Mouse (Mus musculus) megakaryocyte, adult 5-6 weeks (primary cell): ENCODE results near the gene Olfr689. TPM values are rescaled to one million over a fixed set of nuclear protein-coding genes. Genes with fewer than 3 reads are reported as not detected.
"Not testable (repeated sequence)": the region's sequence is repeated elsewhere in the genome, so short reads cannot be mapped to it uniquely, and the experiment has no call there.

Source experiments
- ATAC-seq: 2 replicates; pipeline ENCODE4 v1.8.0; 2016; ENCODE audit warnings: mild to moderate bottlenecking, inconsistent platforms; ENCODE audit not compliant: poor library complexity, severe bottlenecking
- total RNA-seq, 2 experiments: library from RNA; stranded (forward) in 1 of 2; stranded (reverse) in 1 of 2; fragments of 153-499, 151-499 nt in 1 of 2; fragments of 221-1000, 200-1000 nt in 1 of 2; gene quantifications; 2 replicates each; pipeline versions ENCODE4 v1.2.3 to v1.2.4; 2015 to 2017

Gene Olfr689
- total RNA-seq (2015) (not detected in 2 replicates), total RNA-seq (2017) (not detected in 2 replicates)

DNA sequence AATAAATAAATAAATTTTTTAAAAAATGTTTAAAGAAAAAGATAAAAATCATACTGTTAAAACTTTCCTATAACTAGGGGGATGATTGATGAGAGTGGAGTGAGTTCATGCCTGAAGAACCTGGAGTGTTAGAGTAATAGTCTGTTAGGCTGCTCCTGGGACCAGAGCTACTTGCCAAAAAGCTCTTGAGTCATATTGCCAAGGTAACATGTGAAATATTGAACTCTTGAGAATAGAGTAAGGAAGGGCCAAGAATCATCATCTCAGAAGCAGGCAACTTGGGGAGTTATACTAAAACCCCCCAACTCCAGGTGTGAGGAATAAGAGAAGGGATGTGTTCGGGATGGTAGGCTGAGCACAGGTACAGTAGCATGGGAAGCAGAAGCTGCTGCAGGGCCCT lies at the start of gene Olfr689:
TSS of gene Olfr689 (plus strand) at position 301 of the 400 bp plus-strand sequence.
- no peak for ATAC-seq

DNA sequence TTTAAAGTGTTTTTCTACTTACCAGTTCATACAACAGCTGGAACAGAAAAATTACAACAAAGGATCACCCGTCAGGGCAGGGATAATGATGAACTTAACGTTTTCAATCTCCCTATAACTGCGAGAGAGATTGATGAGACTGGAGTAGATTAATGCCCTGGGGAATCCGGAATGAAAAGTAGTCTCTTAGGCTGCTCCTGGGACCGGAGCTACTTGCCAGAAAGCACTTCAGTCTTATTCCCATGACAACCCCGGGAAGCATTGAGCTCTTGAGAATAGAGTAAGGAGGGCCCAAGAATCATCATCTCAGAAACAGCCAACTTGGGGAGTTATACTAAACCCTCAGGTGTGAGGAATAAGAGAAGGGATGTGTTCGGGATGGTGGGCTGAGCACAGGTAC lies 38.5 kb upstream of the Olfr689 start:
- ATAC-seq = no peak

DNA sequence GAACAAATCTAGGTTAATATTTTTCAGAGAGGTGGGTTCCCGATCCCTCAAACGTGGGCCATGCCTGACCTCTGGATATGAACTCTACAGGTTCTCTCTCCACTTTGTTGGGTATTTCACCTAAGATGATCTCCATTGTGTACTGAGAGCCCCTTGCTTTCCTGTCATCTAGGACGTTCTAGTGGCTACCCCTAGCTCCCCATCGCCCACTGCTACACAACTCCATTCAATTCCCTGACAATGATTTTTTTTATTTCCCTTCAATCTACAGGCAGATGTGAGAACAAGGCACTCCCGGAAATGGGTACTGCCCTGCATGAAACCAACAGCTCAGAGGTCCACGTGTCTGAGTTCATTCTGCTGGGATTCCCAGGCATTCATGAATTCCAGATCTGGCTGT lies 23.2 kb upstream of the Olfr689 start, which contains the start of gene Olfr688:
TSS of gene Olfr688 (plus strand) at position 301 of the 400 bp plus-strand sequence.
- ATAC-seq = no peak

DNA sequence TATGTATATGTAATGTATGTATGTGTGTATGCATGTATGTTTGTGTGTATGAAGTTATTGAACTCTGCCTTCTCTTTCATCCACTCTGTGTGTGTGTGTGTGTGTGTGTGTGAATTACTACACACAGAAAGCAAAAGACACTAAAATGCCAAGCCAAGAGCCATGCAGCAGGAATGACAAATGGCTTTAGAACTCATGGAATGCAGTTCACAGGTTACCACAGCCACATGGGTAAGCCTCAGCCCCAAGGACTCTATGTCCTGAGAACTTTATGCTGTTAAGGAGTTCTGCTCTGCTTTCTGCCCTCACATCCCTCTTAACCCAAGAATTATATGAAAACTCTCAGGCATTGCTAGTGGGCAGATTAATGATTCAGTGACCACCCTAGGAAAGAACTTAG lies 20.9 kb upstream of the Olfr689 start:
- no peak for ATAC-seq

DNA sequence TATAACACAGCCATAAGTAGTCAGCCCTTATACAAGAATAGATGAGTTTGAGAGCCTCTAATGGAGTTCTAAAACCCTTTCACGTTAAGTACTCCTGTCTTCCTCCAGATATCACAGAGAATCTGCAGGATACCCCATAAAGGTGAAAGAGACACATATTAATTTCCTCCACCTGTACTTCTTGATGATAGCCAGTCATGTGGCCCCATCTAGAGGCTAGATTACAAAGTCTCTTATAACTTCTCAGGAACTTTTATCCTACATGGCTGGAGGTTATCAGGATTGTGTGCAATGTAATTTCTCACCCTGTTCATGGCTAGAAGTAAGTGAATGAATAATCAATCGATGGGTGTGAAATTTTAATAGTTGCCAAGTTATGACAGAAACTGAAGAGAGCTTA lies 14.3 kb downstream of the Olfr689 start:
- no peak for ATAC-seq

DNA sequence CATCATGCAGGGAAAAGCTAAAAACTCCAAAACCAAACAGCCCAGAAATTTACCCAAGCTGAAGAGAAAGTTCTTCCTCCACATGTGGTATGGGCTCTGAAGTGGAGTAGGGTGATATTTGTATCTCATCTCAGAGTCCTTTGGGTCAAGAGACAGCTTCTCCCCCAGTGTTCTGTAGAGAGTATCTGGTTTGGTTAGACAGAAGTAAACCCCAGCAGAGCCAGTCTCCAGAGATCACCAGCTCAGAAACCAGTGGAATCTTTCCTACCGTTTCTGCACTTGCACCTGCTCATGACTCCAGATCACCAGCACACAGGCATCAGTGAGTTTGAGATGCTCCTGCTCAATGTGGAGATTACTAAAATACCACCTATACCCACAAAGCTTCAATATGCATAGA lies 23.0 kb downstream of the Olfr689 start, which contains the start of gene Olfr690:
TSS of gene Olfr690 (minus strand) at position 101 of the 400 bp plus-strand sequence.
- no peak for ATAC-seq

DNA sequence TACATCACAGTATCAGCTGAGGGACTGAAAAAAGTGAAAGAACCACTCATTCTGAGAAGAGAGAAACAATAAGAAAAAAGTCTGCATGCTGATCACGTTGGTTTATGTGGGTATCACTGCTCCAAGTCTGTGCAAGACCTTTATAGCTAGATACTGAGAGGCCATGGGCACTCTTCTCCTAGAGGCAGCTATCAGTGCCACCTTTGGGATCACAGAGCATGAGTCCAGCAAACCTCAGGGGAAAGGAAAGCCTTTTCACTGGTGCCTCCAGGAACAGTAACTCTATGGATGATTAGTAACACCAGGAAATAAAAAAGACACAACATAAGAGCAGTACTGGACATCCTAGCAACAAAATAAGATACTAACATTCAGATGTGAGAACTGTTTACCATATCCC lies 31.2 kb downstream of the Olfr689 start, which contains the start of gene Olfr691:
TSS of gene Olfr691 (minus strand) at position 101 of the 400 bp plus-strand sequence.
- ATAC-seq = no peak

DNA sequence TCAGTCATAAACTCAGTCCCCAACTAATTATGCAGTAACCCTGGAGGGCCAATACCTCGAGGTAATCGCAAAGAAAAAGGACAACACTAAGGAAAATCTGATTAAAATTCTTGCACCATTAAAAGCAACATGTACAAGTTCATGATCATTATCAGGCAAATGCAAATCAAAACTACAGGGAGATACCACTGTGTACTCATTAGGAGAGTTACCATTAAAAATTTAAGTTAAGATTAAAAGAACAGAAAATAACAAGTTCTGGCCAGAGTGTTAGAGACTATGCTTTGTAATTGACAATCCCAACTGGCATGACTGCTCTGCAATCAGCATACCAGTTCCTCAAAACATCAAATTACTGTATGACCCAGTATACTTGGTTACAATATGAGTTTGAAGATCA lies 31.8 kb downstream of the Olfr689 start:
- no peak for ATAC-seq

DNA sequence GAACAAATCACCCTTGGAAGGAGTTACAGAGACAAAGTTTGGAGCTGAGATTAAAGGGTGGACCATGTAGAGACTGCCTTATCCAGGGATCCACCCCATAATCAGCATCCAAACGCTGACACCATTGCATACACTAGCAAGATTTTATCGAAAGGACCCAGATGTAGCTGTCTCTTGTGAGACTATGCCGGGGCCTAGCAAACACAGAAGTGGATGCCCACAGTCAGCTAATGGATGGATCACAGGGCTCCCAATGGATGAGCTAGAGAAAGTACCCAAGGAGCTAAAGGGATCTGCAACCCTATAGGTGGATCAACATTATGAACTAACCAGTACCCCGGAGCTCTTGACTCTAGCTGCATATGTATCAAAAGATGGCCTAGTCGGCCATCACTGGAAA lies 45.1 kb downstream of the Olfr689 start:
- ATAC-seq = not testable (repeated sequence)

DNA sequence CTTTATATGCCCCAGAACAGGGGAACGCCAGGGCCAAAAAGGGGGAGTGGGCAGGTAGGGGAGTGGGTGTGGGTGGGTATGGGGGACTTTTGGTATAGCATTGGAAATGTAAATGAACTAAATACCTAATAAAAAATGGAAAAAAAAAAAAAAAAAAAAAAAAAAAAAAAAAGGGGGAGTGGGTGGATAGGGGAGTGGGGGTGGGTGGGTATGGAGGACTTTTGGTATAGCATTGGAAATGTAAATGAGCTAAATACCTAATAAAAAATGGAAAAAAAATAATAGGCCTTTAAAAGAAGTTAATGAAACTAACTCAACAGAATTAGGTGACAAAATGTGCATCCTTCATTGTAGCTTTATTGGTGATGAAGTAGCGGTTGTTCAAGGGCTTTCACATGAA lies 45.5 kb downstream of the Olfr689 start:
- ATAC-seq = not testable (repeated sequence)

DNA sequence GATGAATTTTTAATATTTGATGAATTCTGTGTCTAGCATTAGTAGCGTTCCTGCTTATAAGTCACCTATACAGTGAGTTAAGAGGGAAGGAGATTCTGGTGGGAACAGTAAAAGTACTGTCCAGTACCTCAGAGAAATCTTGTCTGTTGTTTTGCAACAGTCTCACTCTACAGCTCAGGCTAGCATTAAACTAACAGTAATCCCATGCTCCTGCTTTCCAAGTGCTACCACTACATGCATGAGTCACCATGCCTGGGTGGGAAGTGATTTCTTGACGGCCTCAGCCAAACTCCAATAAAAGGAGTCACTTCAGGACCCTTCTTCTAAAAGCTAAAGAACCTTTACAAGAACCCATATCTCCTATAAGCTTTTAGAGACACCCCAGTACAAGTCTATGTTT lies 50.7 kb downstream of the Olfr689 start:
- no peak for ATAC-seq

DNA sequence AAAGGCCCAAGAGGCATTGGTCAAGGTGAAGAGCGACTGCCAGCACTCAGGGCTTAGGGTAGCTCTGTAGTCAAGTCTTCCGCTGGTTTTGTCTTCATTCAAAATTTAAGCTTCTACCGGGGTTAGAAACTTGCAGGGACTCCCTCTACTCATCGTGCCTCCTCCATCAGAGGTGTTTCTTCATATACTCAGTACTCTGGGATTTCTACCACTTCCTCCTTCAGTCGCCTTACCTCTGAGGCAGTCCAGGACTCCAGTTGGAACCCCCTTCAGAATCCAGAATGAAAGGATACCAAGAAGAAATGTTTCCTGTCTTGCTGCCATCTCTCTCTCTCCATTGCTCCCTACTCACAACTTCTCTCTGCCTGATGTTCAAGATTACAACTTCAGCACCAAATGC lies 56.3 kb downstream of the Olfr689 start:
- peak; percentile 35; the same call in 1 of the 2 replicates for ATAC-seq

DNA sequence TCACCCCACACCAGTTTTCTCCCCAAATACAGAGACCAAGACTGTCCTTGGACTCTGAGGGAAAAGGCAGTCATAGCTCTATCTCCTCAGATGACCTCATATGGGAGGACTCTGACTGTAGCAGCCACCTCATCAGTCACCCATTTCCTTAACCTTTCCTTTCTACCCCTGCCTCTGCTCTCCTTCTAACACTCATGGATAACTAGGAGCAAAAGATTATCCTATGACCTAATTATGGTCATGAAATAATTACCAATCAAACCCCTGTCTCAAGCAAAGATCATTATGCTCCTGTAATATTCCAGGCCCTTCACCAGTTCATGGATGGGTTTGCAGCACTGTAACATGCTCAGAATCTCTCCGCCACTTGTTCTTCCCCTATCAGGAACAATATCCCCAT lies 57.0 kb downstream of the Olfr689 start, which contains the start of gene Olfr692:
TSS of gene Olfr692 (plus strand) at position 301 of the 400 bp plus-strand sequence.
- ATAC-seq = no peak

DNA sequence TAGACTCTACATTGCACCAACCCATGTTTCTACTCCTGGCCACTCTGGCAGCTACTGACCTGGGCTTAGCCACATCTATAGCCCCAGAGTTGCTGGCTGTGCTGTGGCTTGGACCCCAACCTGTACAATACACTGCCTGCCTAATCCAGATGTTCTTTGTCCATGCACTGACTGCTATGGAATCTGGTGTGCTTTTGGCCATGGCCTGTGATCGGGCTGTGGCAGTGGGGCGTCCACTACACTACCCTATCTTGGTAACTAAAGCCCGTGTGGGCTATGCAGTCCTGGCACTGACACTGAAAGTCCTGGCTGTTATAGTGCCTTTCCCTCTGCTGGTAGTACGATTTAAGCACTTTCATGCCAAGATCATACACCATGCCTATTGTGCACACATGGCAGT lies 57.6 kb downstream of the Olfr689 start:
- ATAC-seq = no peak

Other genes with a start within 250 kb of the Olfr689 start
- not detected in 2 replicates for gene Olfr678, start 246.7 kb upstream of the Olfr689 start, total RNA-seq (2015)
- gene Olfr678, start 246.7 kb upstream of the Olfr689 start, total RNA-seq (2017) = not detected in 2 replicates
- gene Olfr679, start 230.0 kb upstream of the Olfr689 start, total RNA-seq (2015) = not detected in 2 replicates
- not detected in 2 replicates for gene Olfr679, start 230.0 kb upstream of the Olfr689 start, total RNA-seq (2017)
- not detected in 2 replicates for gene Olfr680-ps1, start 218.3 kb upstream of the Olfr689 start, total RNA-seq (2015)
- not detected in 2 replicates for gene Olfr680-ps1, start 218.3 kb upstream of the Olfr689 start, total RNA-seq (2017)
- gene Olfr681, start 194.3 kb upstream of the Olfr689 start, total RNA-seq (2015) = not detected in 2 replicates
- gene Olfr681, start 194.3 kb upstream of the Olfr689 start, total RNA-seq (2017) = not detected in 2 replicates
- not detected in 2 replicates for gene Olfr683, start 164.2 kb upstream of the Olfr689 start, total RNA-seq (2015)
- gene Olfr683, start 164.2 kb upstream of the Olfr689 start, total RNA-seq (2017) = not detected in 2 replicates
- not detected in 2 replicates for gene Olfr684, start 147.5 kb upstream of the Olfr689 start, total RNA-seq (2015)
- not detected in 2 replicates for gene Olfr684, start 147.5 kb upstream of the Olfr689 start, total RNA-seq (2017)
- not detected in 2 replicates for gene Olfr685, start 125.2 kb upstream of the Olfr689 start, total RNA-seq (2015)
- gene Olfr685, start 125.2 kb upstream of the Olfr689 start, total RNA-seq (2017) = not detected in 2 replicates
- gene Olfr686, start 103.7 kb upstream of the Olfr689 start, total RNA-seq (2015) = not detected in 2 replicates
- gene Olfr686, start 103.7 kb upstream of the Olfr689 start, total RNA-seq (2017) = not detected in 2 replicates
- not detected in 2 replicates for gene Olfr688, start 23.1 kb upstream of the Olfr689 start, total RNA-seq (2015)
- not detected in 2 replicates for gene Olfr688, start 23.1 kb upstream of the Olfr689 start, total RNA-seq (2017)
- gene Olfr690, start 22.9 kb downstream of the Olfr689 start, total RNA-seq (2015) = not detected in 2 replicates
- gene Olfr690, start 22.9 kb downstream of the Olfr689 start, total RNA-seq (2017) = not detected in 2 replicates
- not detected in 2 replicates for gene Olfr691, start 31.1 kb downstream of the Olfr689 start, total RNA-seq (2015)
- not detected in 2 replicates for gene Olfr691, start 31.1 kb downstream of the Olfr689 start, total RNA-seq (2017)
- not detected in 2 replicates for gene Olfr692, start 57.1 kb downstream of the Olfr689 start, total RNA-seq (2015)
- gene Olfr692, start 57.1 kb downstream of the Olfr689 start, total RNA-seq (2017) = not detected in 2 replicates
- gene Gm5901, start 63.9 kb downstream of the Olfr689 start, total RNA-seq (2015) = 0.20 TPM in 1 of 2 replicates, not detected in the other
- gene Gm5901, start 63.9 kb downstream of the Olfr689 start, total RNA-seq (2017) = 0.73 TPM in 1 of 2 replicates, not detected in the other
- 36.2 and 39.6 TPM in 2 replicates for gene Fam160a2, start 88.9 kb downstream of the Olfr689 start, total RNA-seq (2015)
- gene Fam160a2, start 88.9 kb downstream of the Olfr689 start, total RNA-seq (2017) = 23.9 and 26.1 TPM in 2 replicates
- gene Cnga4, start 93.4 kb downstream of the Olfr689 start, total RNA-seq (2015) = 0.25 TPM in 1 of 2 replicates, not detected in the other
- not detected in 2 replicates for gene Cnga4, start 93.4 kb downstream of the Olfr689 start, total RNA-seq (2017)
- gene Cckbr, start 114.6 kb downstream of the Olfr689 start, total RNA-seq (2015) = not detected in 2 replicates
- not detected in 2 replicates for gene Cckbr, start 114.6 kb downstream of the Olfr689 start, total RNA-seq (2017)
- not detected in 2 replicates for gene Cavin3, start 171.1 kb downstream of the Olfr689 start, total RNA-seq (2015)
- not detected in 2 replicates for gene Cavin3, start 171.1 kb downstream of the Olfr689 start, total RNA-seq (2017)
- gene Smpd1, start 243.2 kb downstream of the Olfr689 start, total RNA-seq (2015) = 25.8 and 26.1 TPM in 2 replicates
- gene Smpd1, start 243.2 kb downstream of the Olfr689 start, total RNA-seq (2017) = 24.7 and 33.3 TPM in 2 replicates